Mouse (Mus musculus): ENCODE measurements around the gene Grin2a. TPM values are rescaled to one million over a fixed set of nuclear protein-coding genes. Genes with fewer than 3 reads are reported as not detected.

The Grin2a gene
- polyA plus RNA-seq, 1 experiment from 2014 or later = not detected

- Histone ChIP-seq H3K4me3 (ENCODE audit: low read depth, low read length) (no peak overlapping the region), H3K9me3 (ENCODE audit: low read length) (no peaks in the 10 kb centered on the region), H3K4me2 (ENCODE audit: low read depth, low read length) (no peak overlapping the region), H3K27me3 (ENCODE audit: insufficient read depth, low read length) (no peaks in the 10 kb centered on the region), H3K27ac (ENCODE audit: low read depth) (no peak overlapping the region), H3K9ac (replicated peaks) (no peak overlapping the region), H3K4me1 (ENCODE audit: insufficient read depth) (no peaks in the 10 kb centered on the region), H3K36me3 (replicated peaks; ENCODE audit: insufficient read depth, low read length) (no peaks in the 10 kb centered on the region)
- ATAC-seq (no peak), DNase-seq (no peak)
- no peak for TF ChIP-seq CTCF (IDR thresholded peaks at IDR 0.05; ENCODE audit: low read depth)
- TF ChIP-seq EP300 (IDR thresholded peaks at IDR 0.05; ENCODE audit: low read depth) = no peak
- 74% methylated on average over 2 of the region's 2 CpGs for WGBS (ENCODE audit: insufficient replicate concordance)
Measured at GRCm38 (mm10) chr16:9834236-9834635, 161.1 kb downstream of the Grin2a start.

- no peak for DNase-seq
- no peak overlapping the region for H3K27ac ChIP-seq (ENCODE audit: low read depth)
- no peaks in the 10 kb centered on the region; the same call in 1 of the 2 replicates for H3K4me1 ChIP-seq (ENCODE audit: insufficient read depth)
- TF ChIP-seq EP300 (IDR thresholded peaks at IDR 0.05; ENCODE audit: low read depth) = no peak
- no peak for TF ChIP-seq CTCF (IDR thresholded peaks at IDR 0.05; ENCODE audit: low read depth)
- no peaks in the 10 kb centered on the region for H3K27me3 ChIP-seq (ENCODE audit: insufficient read depth, low read length)
- ATAC-seq = no peak
- H3K4me3 ChIP-seq (ENCODE audit: low read depth, low read length) = no peak overlapping the region
- H3K9me3 ChIP-seq (ENCODE audit: low read length) = no peaks in the 10 kb centered on the region
- 61% methylated on average over 2 of the region's 2 CpGs for WGBS (ENCODE audit: insufficient replicate concordance)
- H3K9ac ChIP-seq (replicated peaks) = no peak overlapping the region
- H3K36me3 ChIP-seq (replicated peaks; ENCODE audit: insufficient read depth, low read length) = no peaks in the 10 kb centered on the region
- no peak overlapping the region for H3K4me2 ChIP-seq (ENCODE audit: low read depth, low read length)
Measured at GRCm38 (mm10) chr16:9825110-9825483, 170.3 kb downstream of the Grin2a start.

- Histone ChIP-seq H3K36me3 (replicated peaks; ENCODE audit: insufficient read depth, low read length) (no peaks in the 10 kb centered on the region), H3K4me1 (ENCODE audit: insufficient read depth) (no peaks in the 10 kb centered on the region; the same call in 1 of the 2 replicates), H3K9ac (replicated peaks) (no peak overlapping the region), H3K4me3 (ENCODE audit: low read depth, low read length) (no peak overlapping the region), H3K4me2 (ENCODE audit: low read depth, low read length) (no peak overlapping the region), H3K27me3 (ENCODE audit: insufficient read depth, low read length) (no peaks in the 10 kb centered on the region), H3K9me3 (ENCODE audit: low read length) (no peaks in the 10 kb centered on the region), H3K27ac (ENCODE audit: low read depth) (no peak overlapping the region)
- TF ChIP-seq EP300 (IDR thresholded peaks at IDR 0.05; ENCODE audit: low read depth) = no peak
- TF ChIP-seq CTCF (IDR thresholded peaks at IDR 0.05; ENCODE audit: low read depth) = no peak
- DNase-seq (no peak), ATAC-seq (no peak)
- 69% methylated on average over 4 of the region's 4 CpGs for WGBS (ENCODE audit: insufficient replicate concordance)
Measured at GRCm38 (mm10) chr16:9824436-9825109, 170.8 kb downstream of the Grin2a start.

GRCm38 (mm10) chr16:9823686-9824085 is 171.7 kb downstream of the Grin2a start:
- no peak overlapping the region for H3K4me2 ChIP-seq (ENCODE audit: low read depth, low read length)
- ATAC-seq (no peak), DNase-seq (no peak)
- H3K36me3 ChIP-seq (replicated peaks; ENCODE audit: insufficient read depth, low read length) = no peaks in the 10 kb centered on the region
- H3K4me3 ChIP-seq (ENCODE audit: low read depth, low read length) = no peak overlapping the region
- H3K4me1 ChIP-seq (ENCODE audit: insufficient read depth) = no peaks in the 10 kb centered on the region; the same call in 1 of the 2 replicates
- no peaks in the 10 kb centered on the region for H3K27me3 ChIP-seq (ENCODE audit: insufficient read depth, low read length)
- no peak overlapping the region for H3K27ac ChIP-seq (ENCODE audit: low read depth)
- TF ChIP-seq CTCF (IDR thresholded peaks at IDR 0.05; ENCODE audit: low read depth) = no peak
- TF ChIP-seq EP300 (IDR thresholded peaks at IDR 0.05; ENCODE audit: low read depth) = no peak
- H3K9ac ChIP-seq (replicated peaks) = no peak overlapping the region
- no peaks in the 10 kb centered on the region for H3K9me3 ChIP-seq (ENCODE audit: low read length)

GRCm38 (mm10) chr16:9819508-9819907 is 175.9 kb downstream of the Grin2a start:
- Histone ChIP-seq H3K27ac (ENCODE audit: low read depth) (no peak overlapping the region), H3K27me3 (ENCODE audit: insufficient read depth, low read length) (no peaks in the 10 kb centered on the region), H3K4me2 (ENCODE audit: low read depth, low read length) (no peak overlapping the region), H3K9ac (replicated peaks) (no peak overlapping the region), H3K4me3 (ENCODE audit: low read depth, low read length) (no peak overlapping the region), H3K36me3 (replicated peaks; ENCODE audit: insufficient read depth, low read length) (no peaks in the 10 kb centered on the region), H3K4me1 (ENCODE audit: insufficient read depth) (no peaks in the 10 kb centered on the region; the same call in 1 of the 2 replicates), H3K9me3 (ENCODE audit: low read length) (no peaks in the 10 kb centered on the region)
- ATAC-seq (no peak), DNase-seq (no peak)
- WGBS (ENCODE audit: insufficient replicate concordance) = 64% methylated on average over 3 of the region's 3 CpGs
- TF ChIP-seq CTCF (IDR thresholded peaks at IDR 0.05; ENCODE audit: low read depth) (no peak), EP300 (IDR thresholded peaks at IDR 0.05; ENCODE audit: low read depth) (no peak)

GRCm38 (mm10) chr16:9801338-9801737 is 194.0 kb downstream of the Grin2a start:
- Histone ChIP-seq H3K4me3 (ENCODE audit: low read depth, low read length) (no peak overlapping the region), H3K27me3 (ENCODE audit: insufficient read depth, low read length) (no peaks in the 10 kb centered on the region), H3K9me3 (ENCODE audit: low read length) (no peaks in the 10 kb centered on the region), H3K4me2 (ENCODE audit: low read depth, low read length) (no peak overlapping the region), H3K4me1 (ENCODE audit: insufficient read depth) (no peaks in the 10 kb centered on the region), H3K9ac (replicated peaks) (no peak overlapping the region), H3K36me3 (replicated peaks; ENCODE audit: insufficient read depth, low read length) (no peaks in the 10 kb centered on the region), H3K27ac (ENCODE audit: low read depth) (no peak overlapping the region)
- TF ChIP-seq CTCF (IDR thresholded peaks at IDR 0.05; ENCODE audit: low read depth) (no peak), EP300 (IDR thresholded peaks at IDR 0.05; ENCODE audit: low read depth) (no peak)
- WGBS (ENCODE audit: insufficient replicate concordance) = 71% methylated on average over 8 of the region's 8 CpGs
- DNase-seq (no peak), ATAC-seq (no peak)
